20 mouse cellular contexts compared by ENCODE assay signal in the genomic region with DNA sequence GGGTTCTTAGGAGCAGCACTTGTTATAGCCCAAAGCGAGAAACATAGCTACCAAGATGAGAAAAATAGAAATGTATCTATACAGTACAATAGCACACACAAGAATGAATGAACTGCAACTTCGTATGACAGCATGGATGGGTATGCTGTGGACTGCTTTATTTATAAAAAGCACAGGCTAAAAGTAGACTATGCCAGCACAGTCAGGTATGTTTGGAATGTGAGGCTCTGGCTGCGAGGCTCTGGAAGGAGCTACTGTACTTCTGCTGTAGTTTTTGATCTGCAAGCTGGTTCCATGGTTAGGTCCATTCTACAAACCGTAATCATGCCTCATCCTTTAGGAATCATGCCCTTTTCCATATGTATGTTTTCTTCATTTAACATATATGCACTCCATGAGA.
DNase-seq lines count a peak whose midpoint lies in the region; ATAC-seq and TF ChIP-seq lines count a peak whose summit lies in the region.
"Had no signal": no experiment of that assay in that cellular context is flagged by ENCODE, and none has a peak within 500 bp of the region (broad histone marks: within the 10 kb centered on the region; RNA-seq: fewer than 3 reads in every experiment).

No protein-coding gene starts in this region.

- H3K9ac ChIP-seq in forebrain, postnatal 0 days, result no peak overlapping the region
- no peak overlapping the region for H3K9ac ChIP-seq in forebrain, embryonic 14.5 days (ENCODE audit: low read length)
- no peak overlapping the region for H3K9ac ChIP-seq in intestine, embryonic 15.5 days
- H3K9ac ChIP-seq in intestine, embryonic 16.5 days (ENCODE audit: low read depth, low read length), result no peak overlapping the region
- no peak overlapping the region for H3K9ac ChIP-seq in heart, embryonic 12.5 days
- H3K9ac ChIP-seq: forebrain, embryonic 12.5 days; limb, embryonic 15.5 days; midbrain, embryonic 13.5 days; neural tube, embryonic 12.5 days had no signal

- H3K36me3 ChIP-seq in forebrain, postnatal 0 days (ENCODE audit: insufficient read depth), result no peaks in the 10 kb centered on the region
- H3K36me3 ChIP-seq in forebrain, embryonic 14.5 days (ENCODE audit: control insufficient read depth, insufficient read depth, low read length), result no peaks in the 10 kb centered on the region
- H3K36me3 ChIP-seq in intestine, embryonic 15.5 days, result no peaks in the 10 kb centered on the region
- H3K36me3 ChIP-seq in intestine, embryonic 16.5 days (ENCODE audit: control insufficient read depth, insufficient read depth, low read length), result no peaks in the 10 kb centered on the region
- H3K36me3 ChIP-seq in heart, embryonic 12.5 days, result no peaks in the 10 kb centered on the region
- H3K36me3 ChIP-seq: forebrain, embryonic 12.5 days; hindbrain, embryonic 10.5 days; limb, embryonic 15.5 days; midbrain, embryonic 13.5 days; neural tube, embryonic 12.5 days had no signal

- no peaks in the 10 kb centered on the region for H3K27me3 ChIP-seq in forebrain, postnatal 0 days (ENCODE audit: insufficient read depth, low read length)
- H3K27me3 ChIP-seq in forebrain, embryonic 14.5 days (replicated peaks; ENCODE audit: control insufficient read depth, insufficient read depth, low read length), result no peaks in the 10 kb centered on the region
- no peaks in the 10 kb centered on the region for H3K27me3 ChIP-seq in intestine, embryonic 15.5 days (replicated peaks)
- H3K27me3 ChIP-seq in intestine, embryonic 16.5 days (replicated peaks; ENCODE audit: control insufficient read depth, insufficient read depth, low read length), result no peaks in the 10 kb centered on the region
- H3K27me3 ChIP-seq in heart, embryonic 12.5 days (replicated peaks), result no peaks in the 10 kb centered on the region
- H3K27me3 ChIP-seq: forebrain, embryonic 12.5 days; limb, embryonic 15.5 days; midbrain, embryonic 13.5 days; neural tube, embryonic 12.5 days had no signal

- no peak overlapping the region for H3K4me3 ChIP-seq in forebrain, postnatal 0 days (ENCODE audit: low read depth, low read length)
- H3K4me3 ChIP-seq in forebrain, embryonic 14.5 days (ENCODE audit: low read depth, low read length), result no peak overlapping the region
- H3K4me3 ChIP-seq in intestine, embryonic 15.5 days (replicated peaks), result no peak overlapping the region
- no peak overlapping the region for H3K4me3 ChIP-seq in intestine, embryonic 16.5 days (ENCODE audit: low read length)
- H3K4me3 ChIP-seq in heart, embryonic 12.5 days, result no peak overlapping the region
- H3K4me3 ChIP-seq: forebrain, embryonic 12.5 days; hindbrain, embryonic 10.5 days; limb, embryonic 15.5 days; midbrain, embryonic 13.5 days; neural tube, embryonic 12.5 days had no signal

- peak; percentile 29; the same call in 1 of the 2 replicates for ATAC-seq in forebrain, postnatal 0 days
- no peak for ATAC-seq in forebrain, embryonic 14.5 days
- ATAC-seq in intestine, embryonic 15.5 days, result peak; percentile 61
- ATAC-seq in intestine, embryonic 16.5 days, result no peak
- peak; percentile 64; the same call in 1 of the 2 replicates for ATAC-seq in heart, embryonic 12.5 days (ENCODE audit: insufficient number of reproducible peaks, low FRiP score)
- ATAC-seq: CD4-positive, CD25-positive, alpha-beta regulatory T cell, adult 4 months; inflammation-experienced regulatory T-cells, adult 6 months; midbrain, embryonic 13.5 days had no signal

- DNase-seq in forebrain, postnatal 0 days, result peak; percentile 9
- DNase-seq in forebrain, embryonic 14.5 days (ENCODE audit: low spot score), result no peak
- DNase-seq in heart, postnatal 4 days, result peak; percentile 37
- no peak for DNase-seq in gastrocnemius, postnatal 10 days
- DNase-seq in left cerebral cortex, adult 9 months (ENCODE audit: low spot score in 2 of 2), result no peak
- DNase-seq: cerebellum, adult 2 months; cerebellum, postnatal 36 days; gastrocnemius, postnatal 36 days; lung, postnatal 14 days; thymus, postnatal 4 days had no signal

- H3K4me1 ChIP-seq in forebrain, postnatal 0 days (ENCODE audit: insufficient read depth), result no peaks in the 10 kb centered on the region
- H3K4me1 ChIP-seq in forebrain, embryonic 14.5 days (ENCODE audit: control insufficient read depth, insufficient read depth, low read length), result no peaks in the 10 kb centered on the region
- H3K4me1 ChIP-seq in intestine, embryonic 15.5 days (replicated peaks), result 0 out of 2 replicates have a peak, but pooled peaks cover 2% of the 10 kb centered on the region
- no peaks in the 10 kb centered on the region for H3K4me1 ChIP-seq in intestine, embryonic 16.5 days (ENCODE audit: control insufficient read depth, insufficient read depth, low read length)
- H3K4me1 ChIP-seq in heart, embryonic 12.5 days (replicated peaks), result peaks cover 26% of the 10 kb centered on the region
- H3K4me1 ChIP-seq: forebrain, embryonic 12.5 days; limb, embryonic 15.5 days; neural tube, embryonic 12.5 days had no signal

- WGBS in forebrain, postnatal 0 days, result 79% methylated on average over 4 of the region's 4 CpGs
- WGBS in forebrain, embryonic 14.5 days, result 89% methylated on average over 4 of the region's 4 CpGs
- WGBS in intestine, embryonic 15.5 days, result 66% methylated on average over 4 of the region's 4 CpGs
- WGBS in intestine, embryonic 16.5 days, result 62% methylated on average over 4 of the region's 4 CpGs
- 39% methylated on average over 4 of the region's 4 CpGs for WGBS in heart, embryonic 12.5 days

- no peak for TF ChIP-seq CTCF in forebrain, postnatal 0 days (IDR thresholded peaks at IDR 0.05; ENCODE audit: low read depth)

- no peak overlapping the region for H3K4me2 ChIP-seq in forebrain, postnatal 0 days (ENCODE audit: low read depth)
- no peak overlapping the region for H3K4me2 ChIP-seq in forebrain, embryonic 14.5 days (ENCODE audit: low read length)
- H3K4me2 ChIP-seq in intestine, embryonic 15.5 days (replicated peaks), result no peak overlapping the region
- H3K4me2 ChIP-seq in intestine, embryonic 16.5 days (ENCODE audit: low read depth, low read length), result no peak overlapping the region
- 0 out of 2 replicates have a peak overlapping the region, but pooled peaks have one; percentile 4 for H3K4me2 ChIP-seq in heart, embryonic 12.5 days
- H3K4me2 ChIP-seq: forebrain, embryonic 12.5 days; limb, embryonic 15.5 days; midbrain, embryonic 13.5 days; neural tube, embryonic 12.5 days had no signal

- H3K9me3 ChIP-seq in forebrain, postnatal 0 days (ENCODE audit: low read length), result no peaks in the 10 kb centered on the region
- H3K9me3 ChIP-seq in forebrain, embryonic 14.5 days (replicated peaks; ENCODE audit: control insufficient read depth, low read length), result no peaks in the 10 kb centered on the region
- H3K9me3 ChIP-seq in intestine, embryonic 15.5 days, result no peaks in the 10 kb centered on the region
- no peaks in the 10 kb centered on the region for H3K9me3 ChIP-seq in intestine, embryonic 16.5 days (ENCODE audit: control insufficient read depth, low read length)
- no peaks in the 10 kb centered on the region for H3K9me3 ChIP-seq in heart, embryonic 12.5 days (replicated peaks)
- H3K9me3 ChIP-seq: forebrain, embryonic 12.5 days; hindbrain, embryonic 10.5 days; limb, embryonic 15.5 days; midbrain, embryonic 13.5 days; neural tube, embryonic 12.5 days had no signal

- H3K27ac ChIP-seq in forebrain, postnatal 0 days (ENCODE audit: low read depth, low read length), result no peak overlapping the region
- H3K27ac ChIP-seq in forebrain, embryonic 14.5 days (ENCODE audit: low read depth, low read length), result no peak overlapping the region
- no peak overlapping the region for H3K27ac ChIP-seq in intestine, embryonic 15.5 days
- no peak overlapping the region for H3K27ac ChIP-seq in intestine, embryonic 16.5 days (ENCODE audit: low read length)
- H3K27ac ChIP-seq in heart, embryonic 12.5 days (ENCODE audit: poor library complexity, severe bottlenecking), result peak overlapping the region; percentile 94
- H3K27ac ChIP-seq: forebrain, embryonic 12.5 days; hindbrain, embryonic 10.5 days; limb, embryonic 15.5 days; midbrain, embryonic 13.5 days; neural tube, embryonic 12.5 days had no signal

Comparison
In these comparisons a context has a peak if more than half of its experiments do, and no peak if none do; other contexts are left out.
1. ATAC-seq: peak in forebrain, postnatal 0 days (single experiment), intestine, embryonic 15.5 days (single experiment) and heart, embryonic 12.5 days (single experiment); none in forebrain, embryonic 14.5 days (single experiment) and intestine, embryonic 16.5 days (single experiment).
2. DNase-seq: peak in forebrain, postnatal 0 days (single experiment) and heart, postnatal 4 days (single experiment); none in forebrain, embryonic 14.5 days (single experiment), gastrocnemius, postnatal 10 days (single experiment) and left cerebral cortex, adult 9 months (0 of 2).